Mouse (Mus musculus) heart, postnatal 36 days (tissue): ENCODE data around the gene Fam227a. TPM values are rescaled to one million over a fixed set of nuclear protein-coding genes. Genes with fewer than 3 reads are reported as not detected.
"Not testable (repeated sequence)": the region's sequence is repeated elsewhere in the genome, so short reads cannot be mapped to it uniquely, and the experiment has no call there.

Experiments used
- DNase-seq, 2 experiments: peaks; one replicate each; pipeline ENCODE4 v3.0.0; 2021 to 2022
- intact Hi-C: fragments of 180-260 bp; cut with DNase I; formaldehyde crosslinking; loops from one replicate; pipeline ENCODE4 v1.15.1; 2025
- total RNA-seq, 2 experiments: library from RNA; stranded (reverse); gene quantifications; 2 replicates each; pipeline ENCODE4 v1.2.3; 2021

The Fam227a gene
- total RNA-seq, 2 experiments from 2014 or later: 0.78 to 1.7 TPM

GRCm38 (mm10) chr15:79686046-79686869 lies 27.5 kb upstream of the Fam227a start:
- intact Hi-C loops: loop anchor here (2.0 kb wide), 3 partner anchors 15 to 49 kb away; partner anchors contain the start of genes Cby1, Fam227a and Tomm22
- DNase-seq: no peak

DNA sequence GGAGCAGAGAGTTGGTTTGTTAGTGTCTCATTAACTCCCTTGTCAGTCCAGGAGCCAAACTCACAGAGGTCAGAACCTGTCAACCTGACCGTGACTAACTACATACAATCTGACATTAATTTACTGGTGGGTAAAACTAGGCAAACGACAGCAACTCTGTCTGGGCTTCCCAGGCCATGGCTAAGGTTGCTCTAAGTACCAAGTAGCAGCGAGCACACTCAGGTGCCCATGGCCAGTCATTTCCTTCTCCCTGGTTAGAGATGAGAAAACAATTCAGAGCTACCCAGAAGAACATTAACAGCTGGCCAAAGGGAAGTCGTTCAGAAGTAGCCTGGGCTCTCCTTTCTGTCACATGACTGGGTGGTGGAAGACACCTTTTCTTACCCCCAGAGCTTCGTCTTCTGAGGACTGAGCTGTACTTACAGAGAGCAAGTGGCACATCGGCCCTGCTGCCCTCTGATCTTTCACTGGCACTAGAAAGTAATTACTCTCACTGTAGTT lies 26.4 kb upstream of the Fam227a start:
- no peak for DNase-seq
- intact Hi-C loops: no loop called here

- no peak for DNase-seq
- intact Hi-C loops: no loop called here
Measured at GRCm38 (mm10) chr15:79684616-79685015, 25.9 kb upstream of the Fam227a start.

- DNase-seq: no peak
- intact Hi-C loops: no loop called here
Measured at GRCm38 (mm10) chr15:79683707-79684465, 25.1 kb upstream of the Fam227a start.

GRCm38 (mm10) chr15:79683146-79683545 lies 24.4 kb upstream of the Fam227a start:
- DNase-seq: no peak
- intact Hi-C loops: no loop called here

DNA sequence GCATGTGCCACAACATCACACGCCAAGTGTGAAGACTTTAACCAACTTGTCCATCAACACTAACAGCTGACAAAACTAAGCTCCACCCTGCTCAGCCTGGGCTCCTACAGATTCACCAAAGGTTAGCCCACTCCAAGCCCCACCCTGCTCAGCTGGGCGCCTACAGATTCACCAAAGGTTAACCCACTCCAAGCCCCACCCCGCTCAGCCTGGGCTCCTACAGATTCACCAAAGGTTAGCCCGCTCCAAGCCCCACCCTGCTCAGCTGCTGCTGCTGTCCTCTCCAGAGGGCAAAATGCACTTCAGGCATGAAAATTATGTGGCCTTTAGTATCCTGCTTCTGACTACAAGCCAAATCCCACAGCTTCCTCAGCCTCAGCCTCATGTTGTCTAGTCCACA lies 23.2 kb upstream of the Fam227a start:
- no peak for DNase-seq
- intact Hi-C loops: no loop called here

DNA sequence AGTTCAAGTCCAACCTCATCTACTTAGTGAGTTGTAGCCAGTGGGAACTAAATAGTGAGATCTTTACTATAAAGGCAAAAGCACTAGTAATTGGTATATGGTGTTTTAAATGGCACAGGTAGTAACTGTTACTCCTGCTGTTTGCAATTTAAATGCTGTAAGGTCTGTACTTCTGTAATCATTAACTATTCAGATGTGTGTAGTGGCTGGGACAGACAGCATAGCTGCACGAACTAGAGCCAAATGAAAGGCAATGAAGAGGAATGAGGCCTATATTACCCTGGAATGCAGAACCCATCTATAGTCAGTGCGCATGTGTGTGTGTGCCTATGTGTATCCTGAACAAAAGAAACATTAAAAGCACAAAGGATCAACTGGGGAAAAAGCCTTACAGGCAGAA lies 19.2 kb upstream of the Fam227a start:
- intact Hi-C loops: no loop called here
- no peak for DNase-seq

- intact Hi-C loops: loop anchor here (2.0 kb wide), 1 partner anchor 15 kb away; the partner anchor contains the start of gene Josd1
- not testable (repeated sequence) for DNase-seq
Measured at GRCm38 (mm10) chr15:79671828-79672348, 13.1 kb upstream of the Fam227a start.

- DNase-seq: no peak
- intact Hi-C loops: loop anchor here (2.0 kb wide), 1 partner anchor 16 kb away; the partner anchor contains the start of gene Josd1
Measured at GRCm38 (mm10) chr15:79670972-79671299, 12.2 kb upstream of the Fam227a start.

GRCm38 (mm10) chr15:79670249-79670971 lies 11.7 kb upstream of the Fam227a start, which contains the start of gene Tomm22:
Tomm22 (plus strand) TSS chr15:79670861.
- DNase-seq: peak; percentile 86 to 89
- intact Hi-C loops: loop anchor here (2.0 kb wide), 1 partner anchor 16 kb away; the partner anchor contains the start of gene Josd1

GRCm38 (mm10) chr15:79669195-79669594 lies 10.4 kb upstream of the Fam227a start:
- intact Hi-C loops: no loop called here
- no peak for DNase-seq

GRCm38 (mm10) chr15:79664666-79665065 lies 5.9 kb upstream of the Fam227a start:
- no peak for DNase-seq
- intact Hi-C loops: loop anchor here (5.0 kb wide), 1 partner anchor 442 kb away; no protein-coding TSS in a partner anchor

DNA sequence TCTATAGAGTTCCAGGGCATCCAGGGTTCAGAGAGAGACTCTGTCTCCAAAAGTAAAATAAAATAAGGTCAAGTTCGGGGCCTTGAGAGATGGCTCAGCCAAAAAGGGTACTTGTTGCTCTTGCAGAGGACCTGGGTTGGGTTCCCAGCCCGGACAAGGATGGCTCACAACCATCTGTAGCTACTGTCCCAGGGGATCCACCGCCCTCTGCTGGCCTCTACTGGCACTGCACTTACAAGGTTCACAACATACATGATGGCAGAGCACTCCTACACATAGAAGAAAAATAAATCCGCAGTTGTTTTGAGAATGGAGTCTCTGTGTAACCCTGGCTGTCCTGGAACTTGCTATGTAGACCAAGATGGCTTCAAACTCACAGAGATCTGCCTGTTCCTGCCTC lies 3.1 kb upstream of the Fam227a start:
- intact Hi-C loops: loop anchor here (5.0 kb wide), 1 partner anchor 440 kb away; no protein-coding TSS in a partner anchor
- DNase-seq: peak in 1 of 2 experiments; percentile 28

DNA sequence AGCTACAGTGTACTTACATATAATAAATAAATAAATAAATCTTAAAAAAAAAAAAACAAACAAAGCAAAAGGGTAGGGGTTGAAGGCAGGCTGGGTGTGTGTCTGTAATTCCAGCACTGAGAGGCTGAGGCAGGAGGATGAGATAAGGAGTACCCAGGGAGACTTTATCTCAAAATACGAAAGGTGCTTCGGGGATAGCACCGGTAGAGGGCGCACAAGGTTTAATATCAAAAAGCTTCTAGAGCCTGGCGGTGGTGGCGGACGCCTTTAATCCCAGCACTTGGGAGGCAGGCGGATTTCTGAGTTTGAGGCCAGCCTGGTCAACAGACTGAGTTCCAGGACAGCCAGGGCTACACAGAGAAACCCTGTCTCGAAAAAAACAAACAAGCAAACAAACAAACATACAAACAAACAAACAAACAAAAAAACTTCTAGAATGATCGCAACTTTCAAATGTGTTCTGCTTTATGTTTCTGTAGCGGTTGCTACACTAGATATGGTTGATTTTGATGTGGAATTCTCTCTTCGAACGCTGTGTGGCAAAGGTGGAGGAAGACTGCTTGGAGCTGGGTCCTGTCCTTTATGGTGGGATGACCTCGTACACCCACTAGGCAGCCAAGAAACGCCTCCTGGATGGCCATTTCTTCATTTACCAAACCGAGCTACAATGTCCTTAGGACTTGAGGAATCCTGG lies 772 bp downstream of the Fam227a start:
- intact Hi-C loops: loop anchor here (2.0 to 10.0 kb wide), 3 partner anchors 29 to 106 kb away; partner anchors contain the start of gene Josd1
- DNase-seq: peak; percentile 83 to 90

DNA sequence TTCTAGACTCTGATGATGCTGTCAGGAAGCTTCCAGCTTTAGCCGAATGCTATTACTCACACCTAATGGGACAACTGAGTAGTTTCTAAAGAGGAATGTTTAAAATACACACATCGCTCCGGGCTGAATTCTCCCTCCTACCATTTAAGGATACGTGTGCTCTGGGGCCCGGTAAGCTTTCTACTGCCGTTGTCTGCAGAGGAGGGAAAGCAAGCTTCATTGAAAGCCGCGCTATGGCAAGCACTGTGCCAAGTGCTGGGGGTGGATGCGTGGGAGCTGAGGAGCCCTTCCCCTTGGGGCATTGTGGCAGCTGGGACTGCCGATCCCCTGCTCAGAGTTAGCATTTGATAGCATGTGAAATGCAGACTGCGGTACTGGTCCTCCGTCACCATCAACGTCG lies 2.3 kb downstream of the Fam227a start:
- no peak for DNase-seq
- intact Hi-C loops: loop anchor here (5.0 to 10.0 kb wide), 2 partner anchors 68 to 104 kb away; no protein-coding TSS in a partner anchor

DNA sequence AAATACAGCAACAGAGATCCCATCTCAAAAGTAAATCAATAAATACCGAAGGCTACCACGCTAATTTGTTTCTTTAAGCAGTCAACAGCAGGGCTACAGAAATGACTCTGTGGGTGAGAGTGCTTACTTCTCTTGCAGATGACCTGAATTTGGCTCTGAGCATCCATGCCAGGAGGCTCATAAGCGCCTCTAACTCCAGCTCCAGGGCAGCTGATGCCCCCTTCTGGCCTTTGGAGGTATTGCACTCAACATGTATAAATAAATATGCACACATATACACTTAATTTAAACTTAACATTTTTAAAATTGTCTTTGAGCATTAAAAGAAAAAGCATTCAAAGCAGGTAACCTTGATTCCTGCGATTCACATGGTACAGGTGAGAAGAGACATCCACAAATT lies 7.3 kb downstream of the Fam227a start:
- no peak for DNase-seq

GRCm38 (mm10) chr15:79650569-79650968 lies 8.2 kb downstream of the Fam227a start:
- DNase-seq: peak in 1 of 2 experiments; percentile 38
- intact Hi-C loops: loop anchor here (10.0 kb wide), 1 partner anchor 74 kb away; no protein-coding TSS in a partner anchor

More for the DNA sequence above, 7.3 kb downstream of the Fam227a start:
- intact Hi-C loops: loop anchor here (10.0 kb wide), 1 partner anchor 73 kb away; no protein-coding TSS in a partner anchor

DNA sequence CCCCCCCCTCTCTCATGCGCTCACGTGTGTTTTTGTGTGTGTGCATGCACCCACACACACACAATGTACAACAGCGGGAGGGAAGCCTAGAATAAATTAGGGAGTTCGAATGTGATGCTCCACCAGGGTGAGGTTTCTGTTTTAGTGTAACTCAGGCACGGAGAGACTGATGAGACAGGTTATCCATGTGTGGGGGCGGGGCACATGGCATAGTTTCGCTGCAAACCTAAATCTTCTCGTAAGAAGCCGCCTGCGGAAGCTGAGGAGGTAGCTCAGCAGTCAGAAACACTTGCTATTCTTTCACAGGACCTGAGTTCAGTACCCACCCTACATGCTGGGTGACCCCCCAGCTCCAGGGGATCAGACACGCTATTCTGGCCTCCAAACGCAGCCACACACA lies 10.6 kb downstream of the Fam227a start:
- DNase-seq: no peak
- intact Hi-C loops: no loop called here

DNA sequence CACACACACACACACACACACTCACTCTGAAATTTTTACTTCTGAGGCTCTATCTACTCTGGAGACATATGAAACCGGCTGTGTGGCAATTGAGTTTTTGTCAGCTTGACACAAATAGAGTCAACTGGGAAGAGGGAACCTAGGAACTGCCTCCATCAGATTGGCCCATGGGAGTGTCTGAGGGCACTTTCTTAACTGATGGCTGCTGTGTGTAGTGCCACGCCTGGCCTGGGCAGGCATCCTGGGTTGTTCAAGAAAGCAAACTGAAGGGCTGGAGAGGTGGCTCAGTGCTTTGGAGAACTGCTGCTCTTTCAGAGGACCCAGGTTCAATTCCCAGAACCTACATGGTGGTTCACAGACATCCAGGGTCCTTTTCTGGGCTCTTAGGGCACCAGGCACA lies 13.3 kb downstream of the Fam227a start:
- DNase-seq: no peak
- intact Hi-C loops: no loop called here
